9 mouse cellular contexts compared by ENCODE assay signal in the genomic region with DNA sequence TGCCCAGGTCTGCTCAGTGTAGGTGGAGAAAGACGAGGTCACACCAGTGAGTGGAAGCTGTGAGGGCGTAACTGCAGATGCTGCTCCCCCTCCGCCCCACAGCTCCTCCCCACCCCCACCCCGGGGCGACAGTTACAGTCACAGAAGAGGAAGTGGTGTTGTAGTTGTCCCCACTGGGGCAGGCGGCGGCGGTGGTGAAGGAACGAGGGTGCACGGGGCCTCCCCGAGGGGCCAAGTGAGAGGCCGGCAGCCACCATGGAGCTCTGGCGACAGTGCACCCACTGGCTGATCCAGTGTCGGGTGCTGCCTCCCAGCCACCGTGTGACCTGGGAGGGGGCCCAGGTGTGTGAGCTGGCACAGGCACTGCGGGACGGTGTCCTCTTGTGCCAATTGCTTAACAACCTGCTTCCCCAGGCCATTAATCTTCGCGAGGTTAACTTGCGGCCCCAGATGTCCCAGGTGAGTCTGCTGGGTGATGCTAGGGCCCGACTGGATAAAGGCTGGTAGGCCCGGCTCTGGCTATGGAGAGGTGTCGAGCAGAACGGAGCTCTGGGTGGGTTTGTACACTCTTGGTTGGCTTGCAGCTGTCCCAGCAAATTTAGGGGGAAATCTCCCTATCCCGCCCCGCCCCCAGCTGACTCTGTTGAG. TPM values are rescaled to one million over a fixed set of nuclear protein-coding genes. Genes with fewer than 3 reads are reported as not detected.
DNase-seq lines count a peak whose midpoint lies in the region; ATAC-seq lines count a peak whose summit lies in the region.
"Had no signal": no experiment of that assay in that cellular context is flagged by ENCODE, and none has a peak within 500 bp of the region (broad histone marks: within the 10 kb centered on the region; RNA-seq: fewer than 3 reads in every experiment).

Gene Vav1 (plus strand): TSS at position 158 of the 648 bp plus-strand sequence.

- no peak within 1 kb of the TSS for H3K27ac ChIP-seq in kidney, embryonic 15.5 days
- H3K27ac ChIP-seq: embryonic facial prominence, embryonic 13.5 days had no signal

- no peak within 1 kb of the TSS for H3K4me3 ChIP-seq in kidney, embryonic 15.5 days (replicated peaks)
- H3K4me3 ChIP-seq: embryonic facial prominence, embryonic 13.5 days had no signal

- no peaks in the 10 kb centered on the region for H3K36me3 ChIP-seq in kidney, embryonic 15.5 days
- H3K36me3 ChIP-seq: embryonic facial prominence, embryonic 13.5 days had no signal

- no peak within 1 kb of the TSS for H3K9ac ChIP-seq in kidney, embryonic 15.5 days
- H3K9ac ChIP-seq: embryonic facial prominence, embryonic 13.5 days had no signal

- 56% methylated on average over 26 of the region's 26 CpGs for WGBS in kidney, embryonic 15.5 days

- H3K4me2 ChIP-seq in kidney, embryonic 15.5 days: no peak within 1 kb of the TSS
- H3K4me2 ChIP-seq: embryonic facial prominence, embryonic 13.5 days had no signal

- H3K9me3 ChIP-seq in kidney, embryonic 15.5 days (replicated peaks): no peaks in the 10 kb centered on the region
- H3K9me3 ChIP-seq: embryonic facial prominence, embryonic 13.5 days had no signal

- ATAC-seq in inflammation-experienced regulatory T-cells, adult 6 months: peak; percentile 58
- peak; percentile 72 for ATAC-seq in monocyte, adult 5-6 weeks (replicated peaks; ENCODE audit: insufficient number of reproducible peaks, low FRiP score, low TSS enrichment, poor library complexity, severe bottlenecking)
- ATAC-seq in kidney, embryonic 15.5 days (replicated peaks; ENCODE audit: low FRiP score): no peak

- peak; percentile 36 to 58 for DNase-seq in adrenal gland, adult (ENCODE audit: inconsistent age in 2 of 2, low spot score in 1 of 2)
- DNase-seq in adrenal gland, postnatal 25 days: no peak
- DNase-seq in B cell, adult 2 months: peak; percentile 89 to 91
- no peak for DNase-seq in neural tube, embryonic 10.5 days (ENCODE audit: extremely low spot score, low spot score)
- no peak for DNase-seq in right cerebral cortex, adult 2 months (ENCODE audit: low spot score in 2 of 2)

- peaks cover 13% of the 10 kb centered on the region; the same call in 1 of the 2 replicates for H3K27me3 ChIP-seq in kidney, embryonic 15.5 days

- H3K4me1 ChIP-seq in kidney, embryonic 15.5 days: peaks cover 24% of the 10 kb centered on the region

RNA-seq across cellular contexts. Expression of gene Vav1, which starts in this region (rescaled TPM):
- 1.1 and 1.7 TPM in 2 replicates for total RNA-seq in adrenal gland, postnatal 25 days (2021)
- 10 to 100 TPM; 66.1 to 89.2 (median 85.7) TPM for polyA plus RNA-seq in inflammation-experienced regulatory T-cells, adult 6 months (2017; shearing (Covaris generic))
- 267 to 324 TPM (median 306 TPM) in 3 replicates for total RNA-seq in monocyte, adult 5-6 weeks (2017)
- polyA plus RNA-seq in kidney, embryonic 15.5 days (2015; fragmentation: Nextera tagmentation; extraction: Ambion mirVana): 1.7 and 1.8 TPM in 2 replicates

Comparison
In these comparisons a context has a peak if more than half of its experiments do, and no peak if none do; other contexts are left out.
1. RNA of gene Vav1 (total RNA-seq): 267 to 324 TPM in monocyte, adult 5-6 weeks; 1.1 to 1.7 TPM in adrenal gland, postnatal 25 days; every median in the first group is over 10 times any median in the second.
2. RNA of gene Vav1 (polyA plus RNA-seq): 66.1 to 89.2 TPM in inflammation-experienced regulatory T-cells, adult 6 months; 1.7 to 1.8 TPM in kidney, embryonic 15.5 days; every median in the first group is over 10 times any median in the second.
3. DNase-seq: peak in adrenal gland, adult (2 of 2) and B cell, adult 2 months (2 of 2); none in adrenal gland, postnatal 25 days (single experiment), neural tube, embryonic 10.5 days (single experiment) and right cerebral cortex, adult 2 months (0 of 2).